Mouse (Mus musculus): ENCODE data around the gene Ciao2a. TPM values are rescaled to one million over a fixed set of nuclear protein-coding genes. Genes with fewer than 3 reads are reported as not detected.

Gene Ciao2a
- total RNA-seq (2014; fragmentation: Nextera tagmentation) (176 and 189 TPM in 2 replicates), total RNA-seq (2017) (258 and 270 TPM in 2 replicates), polyA plus RNA-seq (2012) (15.9 and 30.0 TPM in 2 replicates)

GRCm38 (mm10) chr9:66126456-66127192 lies at the start of gene Ciao2a, which contains the start of gene Snx1:
TSS of gene Ciao2a (plus strand) at chr9:66126611.
TSS of gene Snx1 (minus strand) at chr9:66126587.
- Histone ChIP-seq H3K27me3 (ENCODE audit: insufficient read depth, low read length) (no peaks in the 10 kb centered on the region), H3K36me3 (replicated peaks) (peaks cover 38% of the 10 kb centered on the region), H3K4me3 (ENCODE audit: low read depth, low read length) (peak within 1 kb of the TSS; percentile 80), H3K4me1 (ENCODE audit: insufficient read depth, low read depth, low read length) (peaks cover 54% of the 10 kb centered on the region), H3K9me3 (replicated peaks) (no peaks in the 10 kb centered on the region)
- ATAC-seq (ENCODE audit: extremely low read depth, insufficient number of reproducible peaks, low FRiP score, poor library complexity, severe bottlenecking) (peak; percentile 69), DNase-seq (ENCODE audit: low spot score) (peak; percentile 43)
- TF ChIP-seq GATA2 (IDR thresholded peaks at IDR 0.05; ENCODE audit: borderline replicate concordance, low read depth, low read length) (no peak), TAL1 (conservative IDR thresholded peaks at IDR 0.05; ENCODE audit: low read depth, low read length) (no peak), GATA1 (IDR thresholded peaks at IDR 0.05; ENCODE audit: borderline replicate concordance, low read length) (no peak), POLR2AphosphoS5 (IDR thresholded peaks at IDR 0.05; ENCODE audit: insufficient replicate concordance, low read depth, low read length) (no peak), CTCF (IDR thresholded peaks at IDR 0.05; ENCODE audit: low read depth, low read length) (no peak)

- TF ChIP-seq TAL1 (conservative IDR thresholded peaks at IDR 0.05; ENCODE audit: low read depth, low read length) (no peak), POLR2AphosphoS5 (IDR thresholded peaks at IDR 0.05; ENCODE audit: insufficient replicate concordance, low read depth, low read length) (no peak), GATA1 (IDR thresholded peaks at IDR 0.05; ENCODE audit: borderline replicate concordance, low read length) (no peak), CTCF (IDR thresholded peaks at IDR 0.05; ENCODE audit: low read depth, low read length) (no peak)
- no peak for DNase-seq (ENCODE audit: low spot score)
- no peaks in the 10 kb centered on the region for H3K4me1 ChIP-seq (ENCODE audit: insufficient read depth, low read depth, low read length)
- no peak for ATAC-seq (ENCODE audit: extremely low read depth, insufficient number of reproducible peaks, low FRiP score, poor library complexity, severe bottlenecking)
- H3K4me3 ChIP-seq (ENCODE audit: low read depth, low read length): no peak overlapping the region
- peaks cover 52% of the 10 kb centered on the region for H3K27me3 ChIP-seq (ENCODE audit: insufficient read depth, low read length)
- peaks cover 3% of the 10 kb centered on the region; the same call in 1 of the 2 replicates for H3K9me3 ChIP-seq (replicated peaks)
- no peaks in the 10 kb centered on the region for H3K36me3 ChIP-seq (replicated peaks)
These were observed 48.3 kb upstream of the Ciao2a start for GRCm38 (mm10) chr9:66078072-66078471.

GRCm38 (mm10) chr9:66078493-66078892 lies 47.9 kb upstream of the Ciao2a start:
- peaks cover 51% of the 10 kb centered on the region for H3K27me3 ChIP-seq (ENCODE audit: insufficient read depth, low read length)
- TF ChIP-seq CTCF (IDR thresholded peaks at IDR 0.05; ENCODE audit: low read depth, low read length) (no peak), GATA1 (IDR thresholded peaks at IDR 0.05; ENCODE audit: borderline replicate concordance, low read length) (no peak), GATA2 (IDR thresholded peaks at IDR 0.05; ENCODE audit: borderline replicate concordance, low read depth, low read length) (no peak), POLR2AphosphoS5 (IDR thresholded peaks at IDR 0.05; ENCODE audit: insufficient replicate concordance, low read depth, low read length) (no peak), TAL1 (conservative IDR thresholded peaks at IDR 0.05; ENCODE audit: low read depth, low read length) (no peak)
- H3K4me3 ChIP-seq (ENCODE audit: low read depth, low read length): no peak overlapping the region
- H3K36me3 ChIP-seq (replicated peaks): no peaks in the 10 kb centered on the region
- H3K4me1 ChIP-seq (ENCODE audit: insufficient read depth, low read depth, low read length): no peaks in the 10 kb centered on the region
- H3K9me3 ChIP-seq (replicated peaks): peaks cover 3% of the 10 kb centered on the region; the same call in 1 of the 2 replicates
- DNase-seq (ENCODE audit: low spot score): no peak
- ATAC-seq (ENCODE audit: extremely low read depth, insufficient number of reproducible peaks, low FRiP score, poor library complexity, severe bottlenecking): no peak

GRCm38 (mm10) chr9:66080804-66081459 lies 45.5 kb upstream of the Ciao2a start:
- peaks cover under 1% of the 10 kb centered on the region for H3K36me3 ChIP-seq (replicated peaks)
- H3K9me3 ChIP-seq (replicated peaks): no peaks in the 10 kb centered on the region
- H3K27me3 ChIP-seq (ENCODE audit: insufficient read depth, low read length): peaks cover 30% of the 10 kb centered on the region
- H3K4me1 ChIP-seq (ENCODE audit: insufficient read depth, low read depth, low read length): no peaks in the 10 kb centered on the region
- DNase-seq (ENCODE audit: low spot score) (no peak), ATAC-seq (ENCODE audit: extremely low read depth, insufficient number of reproducible peaks, low FRiP score, poor library complexity, severe bottlenecking) (no peak)
- H3K4me3 ChIP-seq (ENCODE audit: low read depth, low read length): no peak overlapping the region
- TF ChIP-seq CTCF (IDR thresholded peaks at IDR 0.05; ENCODE audit: low read depth, low read length) (no peak), TAL1 (conservative IDR thresholded peaks at IDR 0.05; ENCODE audit: low read depth, low read length) (no peak), POLR2AphosphoS5 (IDR thresholded peaks at IDR 0.05; ENCODE audit: insufficient replicate concordance, low read depth, low read length) (no peak), GATA1 (IDR thresholded peaks at IDR 0.05; ENCODE audit: borderline replicate concordance, low read length) (no peak), GATA2 (IDR thresholded peaks at IDR 0.05; ENCODE audit: borderline replicate concordance, low read depth, low read length) (no peak)

- Histone ChIP-seq H3K27me3 (ENCODE audit: insufficient read depth, low read length) (peaks cover 28% of the 10 kb centered on the region), H3K36me3 (replicated peaks) (peaks cover 9% of the 10 kb centered on the region), H3K4me1 (ENCODE audit: insufficient read depth, low read depth, low read length) (no peaks in the 10 kb centered on the region), H3K9me3 (replicated peaks) (no peaks in the 10 kb centered on the region), H3K4me3 (ENCODE audit: low read depth, low read length) (no peak overlapping the region)
- DNase-seq (ENCODE audit: low spot score): no peak
- ATAC-seq (ENCODE audit: extremely low read depth, insufficient number of reproducible peaks, low FRiP score, poor library complexity, severe bottlenecking): no peak
- TF ChIP-seq POLR2AphosphoS5 (IDR thresholded peaks at IDR 0.05; ENCODE audit: insufficient replicate concordance, low read depth, low read length) (no peak), GATA2 (IDR thresholded peaks at IDR 0.05; ENCODE audit: borderline replicate concordance, low read depth, low read length) (no peak), GATA1 (IDR thresholded peaks at IDR 0.05; ENCODE audit: borderline replicate concordance, low read length) (no peak), CTCF (IDR thresholded peaks at IDR 0.05; ENCODE audit: low read depth, low read length) (no peak)
These were observed 44.4 kb upstream of the Ciao2a start for GRCm38 (mm10) chr9:66081999-66082398.

- peaks cover 30% of the 10 kb centered on the region for H3K36me3 ChIP-seq (replicated peaks)
- no peak for DNase-seq (ENCODE audit: low spot score)
- ATAC-seq (ENCODE audit: extremely low read depth, insufficient number of reproducible peaks, low FRiP score, poor library complexity, severe bottlenecking): no peak
- H3K4me3 ChIP-seq (ENCODE audit: low read depth, low read length): no peak overlapping the region
- H3K4me1 ChIP-seq (ENCODE audit: insufficient read depth, low read depth, low read length): peaks cover 3% of the 10 kb centered on the region; the same call in 1 of the 2 replicates
- no peak for TF ChIP-seq GATA1 (IDR thresholded peaks at IDR 0.05; ENCODE audit: borderline replicate concordance, low read length)
- no peak for TF ChIP-seq POLR2AphosphoS5 (IDR thresholded peaks at IDR 0.05; ENCODE audit: insufficient replicate concordance, low read depth, low read length)
- TF ChIP-seq CTCF (IDR thresholded peaks at IDR 0.05; ENCODE audit: low read depth, low read length): no peak
- no peak for TF ChIP-seq TAL1 (conservative IDR thresholded peaks at IDR 0.05; ENCODE audit: low read depth, low read length)
- TF ChIP-seq GATA2 (IDR thresholded peaks at IDR 0.05; ENCODE audit: borderline replicate concordance, low read depth, low read length): no peak
- H3K27me3 ChIP-seq (ENCODE audit: insufficient read depth, low read length): peaks cover 14% of the 10 kb centered on the region; the same call in 1 of the 2 replicates
- H3K9me3 ChIP-seq (replicated peaks): no peaks in the 10 kb centered on the region
These were observed 42.2 kb upstream of the Ciao2a start for GRCm38 (mm10) chr9:66084171-66084570.

All from G1E (cell line).